20 mouse cellular contexts compared by ENCODE assay signal in genomic region chr2:60549851-60550250, GRCm38 (mm10).
"Had no signal": no experiment of that assay in that cellular context is flagged by ENCODE, and none has a peak within 500 bp of the region (broad histone marks: within the 10 kb centered on the region; RNA-seq: fewer than 3 reads in every experiment).

No protein-coding gene starts in this region.

- H3K4me3 ChIP-seq: layer of hippocampus, adult 2 months; limb, embryonic 10.5 days; limb, embryonic 13.5 days; liver, embryonic 12.5 days; liver, embryonic 15.5 days; lung, embryonic 15.5 days; midbrain, embryonic 12.5 days; myocyte; neural tube, embryonic 13.5 days had no signal

- ATAC-seq: liver, embryonic 12.5 days; midbrain, embryonic 16.5 days had no signal

- H3K4me2 ChIP-seq: limb, embryonic 13.5 days; liver, embryonic 12.5 days; liver, embryonic 15.5 days; lung, embryonic 15.5 days; midbrain, embryonic 12.5 days; neural tube, embryonic 13.5 days had no signal

- H3K36me3 ChIP-seq: limb, embryonic 10.5 days; limb, embryonic 13.5 days; liver, embryonic 12.5 days; liver, embryonic 15.5 days; lung, embryonic 15.5 days; midbrain, embryonic 12.5 days; neural tube, embryonic 13.5 days had no signal

- H3K27me3 ChIP-seq: liver, embryonic 12.5 days; liver, embryonic 15.5 days; lung, embryonic 15.5 days had no signal

- H3K27ac ChIP-seq: kidney, postnatal 0 days; layer of hippocampus, adult 2 months; limb, embryonic 10.5 days; limb, embryonic 13.5 days; liver, embryonic 12.5 days; liver, embryonic 15.5 days; lung, embryonic 15.5 days; midbrain, embryonic 12.5 days; neural tube, embryonic 13.5 days had no signal

- H3K9ac ChIP-seq: limb, embryonic 13.5 days; liver, embryonic 12.5 days; liver, embryonic 15.5 days; lung, embryonic 15.5 days; midbrain, embryonic 12.5 days; neural tube, embryonic 13.5 days had no signal

- DNase-seq: kidney, adult 18-20 months; kidney, postnatal 25 days; layer of hippocampus, adult 9-11 months; liver; lung, adult 18-20 months; lung, postnatal 10 days; lung, postnatal 36 days; right cerebral cortex, postnatal 4 days; thymus, postnatal 25 days had no signal

- H3K9me3 ChIP-seq: limb, embryonic 10.5 days; limb, embryonic 13.5 days; liver, embryonic 12.5 days; liver, embryonic 15.5 days; lung, embryonic 15.5 days; midbrain, embryonic 12.5 days; neural tube, embryonic 13.5 days had no signal
